Mouse (Mus musculus) midbrain, embryonic 13.5 days (tissue): ENCODE measurements at regions not wholly inside any gene's neighbourhood (a gene's known extent, or its start where the extent isn't known, plus 50 kb on each side); places are given as distances from the start of the nearest gene placed in this dataset.

Experiments
- ATAC-seq: fragments of 200-750 bp; cut with Nextera tagmentation; 2 replicates; pipeline ENCODE4 v1.8.0; 2017; ENCODE audit warnings: mild to moderate bottlenecking, moderate TSS enrichment, moderate library complexity
- H3K27ac ChIP-seq: fragments of 300-500 bp; sonication (generic); 2 replicates; pipeline ENCODE4 v1.5.1; 2015; ENCODE audit warnings: inconsistent platforms, mild to moderate bottlenecking, moderate library complexity
- H3K27me3 ChIP-seq: fragments of 300-500 bp; sonication (generic); 2 replicates; pipeline ENCODE4 v1.6.1; 2015; ENCODE audit warnings: mild to moderate bottlenecking, inconsistent platforms
- H3K36me3 ChIP-seq: fragments of 300-500 bp; sonication (generic); 2 replicates; pipeline ENCODE4 v1.6.1; 2015; ENCODE audit warnings: mild to moderate bottlenecking, inconsistent platforms
- H3K4me1 ChIP-seq: fragments of 300-500 bp; sonication (generic); replicated peaks from 2 replicates; pipeline ENCODE4 v1.6.1; 2015; ENCODE audit warnings: inconsistent platforms
- H3K4me2 ChIP-seq: fragments of 300-500 bp; sonication (generic); replicated peaks from 2 replicates; pipeline ENCODE4 v1.6.1; 2015; ENCODE audit warnings: moderate library complexity, mild to moderate bottlenecking, inconsistent platforms
- H3K4me3 ChIP-seq: fragments of 300-500 bp; sonication (generic); replicated peaks from 2 replicates; pipeline ENCODE4 v1.5.1; 2015; ENCODE audit warnings: mild to moderate bottlenecking, inconsistent platforms
- H3K9ac ChIP-seq: fragments of 300-500 bp; sonication (generic); replicated peaks from 2 replicates; pipeline ENCODE4 v1.6.1; 2015; ENCODE audit warnings: mild to moderate bottlenecking, inconsistent platforms
- H3K9me3 ChIP-seq: fragments of 300-500 bp; sonication (generic); 2 replicates; pipeline ENCODE4 v1.6.1; 2016; ENCODE audit warnings: mild to moderate bottlenecking, inconsistent platforms
- WGBS: fragments of 180-500 bp; shearing (Covaris S2); methylation state at CpG from one replicate; pipeline ENCODE4 v1.1.7; 2015; 5-methylcytosine and 5-hydroxymethylcytosine counted together

DNA sequence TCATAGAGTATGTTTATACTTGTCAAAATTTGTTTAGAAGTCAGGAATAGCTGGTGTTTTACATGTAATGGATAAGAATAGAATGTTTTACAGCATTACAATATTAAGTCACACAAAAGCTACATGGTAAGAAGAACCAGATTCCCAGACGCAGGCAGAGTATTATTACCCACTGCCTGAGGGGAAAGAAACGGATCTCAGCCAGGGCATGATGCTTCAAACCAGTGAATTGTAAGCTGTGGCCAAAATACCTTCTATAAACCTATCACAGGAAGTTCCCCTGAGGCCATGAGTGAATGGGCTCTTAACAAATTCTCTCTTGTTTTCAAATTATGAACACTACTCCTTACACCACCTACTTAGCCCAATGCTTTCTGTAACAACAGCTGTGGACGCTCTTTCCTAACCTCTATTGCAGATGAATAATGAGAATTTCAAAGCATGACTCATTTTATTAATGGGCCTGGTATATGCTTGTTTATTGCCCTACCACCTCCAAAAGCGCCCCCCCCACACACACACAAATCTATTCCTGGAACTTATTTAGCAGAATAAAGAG lies 932.0 kb downstream of the Jrkl start:
- no peak overlapping the region for H3K9ac ChIP-seq
- H3K27me3 ChIP-seq: no peaks in the 10 kb centered on the region
- no peaks in the 10 kb centered on the region for H3K36me3 ChIP-seq
- no peak for ATAC-seq
- no peaks in the 10 kb centered on the region for H3K4me1 ChIP-seq
- H3K9me3 ChIP-seq: no peaks in the 10 kb centered on the region
- H3K4me2 ChIP-seq: no peak overlapping the region
- no peak overlapping the region for H3K27ac ChIP-seq
- no peak overlapping the region for H3K4me3 ChIP-seq
- 86% methylated on average over 4 of the region's 4 CpGs for WGBS

DNA sequence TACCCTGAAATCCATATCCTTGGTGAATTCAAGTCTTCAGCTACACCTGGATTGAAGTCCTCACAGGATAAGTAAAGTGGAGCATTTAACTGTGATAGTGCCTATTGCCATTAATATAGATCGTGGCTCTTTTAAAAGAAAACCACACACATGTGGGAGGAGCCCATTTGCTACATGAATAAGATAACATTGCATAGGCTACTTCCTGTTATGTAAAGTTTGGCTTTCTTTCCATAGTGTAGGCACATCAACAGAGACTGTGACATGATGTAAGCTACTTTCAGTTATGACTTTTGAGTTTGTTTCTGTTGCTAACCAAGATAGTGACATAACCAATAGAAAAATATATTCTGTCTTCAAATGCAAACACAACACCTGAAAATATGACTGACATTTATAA lies 932.6 kb downstream of the Jrkl start:
- H3K9me3 ChIP-seq: no peaks in the 10 kb centered on the region
- H3K4me1 ChIP-seq: no peaks in the 10 kb centered on the region
- WGBS: 77% methylated on average over 1 of the region's 1 CpGs
- ATAC-seq: no peak
- no peaks in the 10 kb centered on the region for H3K36me3 ChIP-seq
- H3K9ac ChIP-seq: no peak overlapping the region
- no peak overlapping the region for H3K4me2 ChIP-seq
- no peak overlapping the region for H3K4me3 ChIP-seq
- H3K27ac ChIP-seq: no peak overlapping the region
- no peaks in the 10 kb centered on the region for H3K27me3 ChIP-seq
